Mouse (Mus musculus): Measurements from ENCODE around the gene Emsy.

DNA sequence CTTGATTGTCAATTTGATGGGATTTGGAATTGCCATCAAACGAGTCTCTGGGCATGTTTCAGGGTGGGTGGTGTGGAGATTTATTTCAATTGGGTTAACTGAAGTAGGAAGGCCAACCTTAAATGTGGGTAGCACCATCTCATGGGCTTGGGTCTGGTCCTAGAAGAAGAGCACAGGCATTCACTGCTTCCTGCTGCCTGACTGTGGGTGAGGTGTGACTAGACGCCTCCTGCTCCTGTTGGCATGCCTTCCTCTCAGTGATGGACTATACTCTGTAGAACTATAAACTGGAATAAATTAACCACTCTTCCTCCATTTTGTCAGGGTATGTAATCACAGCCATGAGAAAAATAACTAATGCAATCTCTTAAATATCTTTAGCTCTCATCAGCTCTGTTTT lies 24.1 kb upstream of the Emsy start:
- TF ChIP-seq CTCF (IDR thresholded peaks at IDR 0.05; ENCODE audit: borderline replicate concordance, insufficient read depth, low read depth, low read length) (no peak), POLR2A (IDR thresholded peaks at IDR 0.05; ENCODE audit: borderline replicate concordance, insufficient read depth, low read length) (no peak)

Data from cerebellum, adult 2 months (tissue).